9 mouse cellular contexts compared by ENCODE assay signal in the genomic region with DNA sequence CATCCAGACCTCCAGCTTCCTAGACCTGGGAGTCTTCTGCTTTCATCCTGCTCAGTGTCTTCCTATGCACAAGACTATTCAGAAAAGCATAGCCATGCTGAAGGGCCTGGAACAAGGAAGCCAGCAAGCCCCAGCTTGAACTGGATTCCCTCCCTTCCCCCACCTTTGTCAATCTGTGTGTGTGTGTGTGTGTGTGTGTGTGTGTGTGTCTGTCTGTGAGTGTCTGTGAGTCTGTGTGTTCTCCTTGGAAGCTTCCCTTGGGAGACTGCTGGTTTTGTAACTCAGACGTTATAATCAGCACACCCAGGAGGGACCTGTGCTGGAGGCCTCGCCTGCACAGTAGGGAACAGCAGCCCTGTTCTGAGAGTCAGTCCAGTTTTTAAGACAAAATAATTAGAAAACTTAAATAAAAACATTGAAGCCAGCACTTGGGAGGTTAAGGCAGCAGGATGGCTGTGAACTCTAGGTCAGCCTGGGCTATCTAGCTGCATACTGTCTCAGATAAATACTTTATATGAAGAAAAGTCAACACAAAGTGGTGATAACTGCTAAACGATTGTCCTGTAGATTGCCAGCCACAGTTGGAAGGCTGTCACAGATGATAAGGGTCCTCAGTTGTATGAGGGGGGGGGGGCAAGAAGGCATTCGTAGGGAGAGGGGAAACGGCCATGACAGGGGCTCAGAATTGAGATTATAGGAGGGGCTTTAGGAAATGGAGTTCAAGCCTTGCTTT. TPM values are rescaled to one million over a fixed set of nuclear protein-coding genes. Genes with fewer than 3 reads are reported as not detected.
DNase-seq lines count a peak whose midpoint lies in the region; ATAC-seq and TF ChIP-seq lines count a peak whose summit lies in the region.
"Had no signal": no experiment of that assay in that cellular context is flagged by ENCODE, and none has a peak within 500 bp of the region (broad histone marks: within the 10 kb centered on the region; RNA-seq: fewer than 3 reads in every experiment).

No protein-coding gene starts in this region.

- H3K27me3 ChIP-seq in ES-Bruce4 (ENCODE audit: control insufficient read depth, insufficient read depth, low read length, poor library complexity, severe bottlenecking), result no peaks in the 10 kb centered on the region
- H3K27me3 ChIP-seq in hindbrain, embryonic 10.5 days (ENCODE audit: insufficient read depth, poor library complexity, severe bottlenecking), result peaks cover 3% of the 10 kb centered on the region; the same call in 1 of the 2 replicates
- H3K27me3 ChIP-seq in liver, postnatal 0 days (ENCODE audit: insufficient read depth, low read length), result no peaks in the 10 kb centered on the region

- H3K27ac ChIP-seq in gastrocnemius, adult 2 months, result peak overlapping the region; percentile 95
- H3K27ac ChIP-seq in ES-Bruce4 (ENCODE audit: insufficient read depth, low read length), result peak overlapping the region; percentile 91
- H3K27ac ChIP-seq in hindbrain, embryonic 10.5 days, result peak overlapping the region; percentile 73
- peak overlapping the region; percentile 98 for H3K27ac ChIP-seq in liver, postnatal 0 days (ENCODE audit: low read depth)

- peak; percentile 26 for DNase-seq in gastrocnemius, adult 2 months
- no peak for DNase-seq in gastrocnemius, postnatal 4 days (ENCODE audit: low spot score in 2 of 2)
- DNase-seq in hindbrain, embryonic 10.5 days (ENCODE audit: low spot score), result no peak
- DNase-seq in liver, postnatal 0 days, result no peak
- no peak for DNase-seq in thymus, postnatal 36 days
- no peak for DNase-seq in ovary, adult 18-20 months (ENCODE audit: low spot score)
- DNase-seq: spleen, adult 18-20 months had no signal

- TF ChIP-seq EP300 in ES-Bruce4 (IDR thresholded peaks at IDR 0.05; ENCODE audit: insufficient read depth, low read depth, low read length), result peak; percentile 29; the same call in 1 of the 2 replicates
- no peak for TF ChIP-seq EP300 in liver, postnatal 0 days (IDR thresholded peaks at IDR 0.05; ENCODE audit: low read depth)

- H3K36me3 ChIP-seq in ES-Bruce4 (ENCODE audit: control insufficient read depth, insufficient read depth, low read length, poor library complexity, severe bottlenecking), result peaks cover 27% of the 10 kb centered on the region
- peaks cover 54% of the 10 kb centered on the region for H3K36me3 ChIP-seq in hindbrain, embryonic 10.5 days
- peaks cover 37% of the 10 kb centered on the region for H3K36me3 ChIP-seq in liver, postnatal 0 days (replicated peaks; ENCODE audit: insufficient read depth, low read length)

- H3K9me3 ChIP-seq in ES-Bruce4 (replicated peaks; ENCODE audit: control insufficient read depth, insufficient read depth, low read length, poor library complexity, severe bottlenecking), result no peaks in the 10 kb centered on the region
- no peaks in the 10 kb centered on the region for H3K9me3 ChIP-seq in hindbrain, embryonic 10.5 days
- no peaks in the 10 kb centered on the region for H3K9me3 ChIP-seq in liver, postnatal 0 days (ENCODE audit: low read length)

- TF ChIP-seq CTCF in gastrocnemius, adult 2 months (IDR thresholded peaks at IDR 0.05), result no peak
- no peak for TF ChIP-seq CTCF in ES-Bruce4 (IDR thresholded peaks at IDR 0.05; ENCODE audit: low read depth, low read length)
- no peak for TF ChIP-seq CTCF in liver, postnatal 0 days (IDR thresholded peaks at IDR 0.05; ENCODE audit: low read depth)

- H3K4me1 ChIP-seq in ES-Bruce4 (ENCODE audit: control insufficient read depth, insufficient read depth, low read length), result no peaks in the 10 kb centered on the region
- H3K4me1 ChIP-seq in hindbrain, embryonic 10.5 days (replicated peaks), result peaks cover 52% of the 10 kb centered on the region
- peaks cover 35% of the 10 kb centered on the region for H3K4me1 ChIP-seq in liver, postnatal 0 days (ENCODE audit: insufficient read depth)

- WGBS in hindbrain, embryonic 10.5 days, result 73% methylated on average over 5 of the region's 5 CpGs
- WGBS in liver, postnatal 0 days (ENCODE audit: insufficient replicate concordance), result 20% methylated on average over 5 of the region's 5 CpGs

- peak overlapping the region; percentile 70 for H3K4me3 ChIP-seq in gastrocnemius, adult 2 months
- H3K4me3 ChIP-seq in ES-Bruce4 (ENCODE audit: low read depth, low read length), result peak overlapping the region; percentile 74
- H3K4me3 ChIP-seq in hindbrain, embryonic 10.5 days, result peak overlapping the region; percentile 99
- H3K4me3 ChIP-seq in liver, postnatal 0 days (ENCODE audit: low read depth, low read length), result peak overlapping the region; percentile 85

- peak overlapping the region; percentile 90 for H3K4me2 ChIP-seq in liver, postnatal 0 days (ENCODE audit: low read depth, low read length)

- no peak for TF ChIP-seq POLR2A in ES-Bruce4 (IDR thresholded peaks at IDR 0.05; ENCODE audit: insufficient read depth, low read length)

- intact Hi-C loops in gastrocnemius, adult 2 months (cut with DNase I), result loop anchor here (5.0 kb wide), 1 partner anchor 49 kb away; no protein-coding TSS in a partner anchor

- peak overlapping the region; percentile 94 for H3K9ac ChIP-seq in ES-Bruce4 (ENCODE audit: low read depth, poor library complexity, severe bottlenecking)
- peak overlapping the region; percentile 44 for H3K9ac ChIP-seq in liver, postnatal 0 days (replicated peaks)

- no peak for ATAC-seq in liver, postnatal 0 days
- no peak for ATAC-seq in monocyte, adult 5-6 weeks (replicated peaks; ENCODE audit: insufficient number of reproducible peaks, low FRiP score, low TSS enrichment, poor library complexity, severe bottlenecking)

RNA-seq across cellular contexts. Expression of a gene that starts 2.3 kb away (rescaled TPM):
- 10 to 100 TPM; 38.7 to 50.9 TPM for total RNA-seq in gastrocnemius, adult 2 months (2021)
- total RNA-seq in gastrocnemius, postnatal 4 days (2021), result 10 to 100 TPM; 44.6 to 45.1 TPM
- polyA plus RNA-seq in ES-Bruce4 (2011; ENCODE audit: insufficient read depth, insufficient read length, low read depth, missing spikeins), result 443 and 531 TPM in 2 replicates
- polyA plus RNA-seq in hindbrain, embryonic 10.5 days (2016; fragmentation: Nextera tagmentation; extraction: Ambion mirVana), result 45.8 and 84.5 TPM in 2 replicates
- polyA plus RNA-seq in liver, postnatal 0 days (2015; fragmentation: Nextera tagmentation; extraction: Ambion mirVana), result 29.2 and 29.8 TPM in 2 replicates
- 55.7 to 125 TPM (median 100.0 TPM) in 3 replicates for total RNA-seq in monocyte, adult 5-6 weeks (2017)

RNA-seq across cellular contexts. Expression of a gene that starts 23.3 kb away (rescaled TPM):
- total RNA-seq in gastrocnemius, adult 2 months (2021), result 10 to 100 TPM; 24.3 to 32.0 TPM
- 10 to 100 TPM; 32.8 to 37.3 TPM for total RNA-seq in gastrocnemius, postnatal 4 days (2021)
- polyA plus RNA-seq in ES-Bruce4 (2011; ENCODE audit: insufficient read depth, insufficient read length, low read depth, missing spikeins), result 23.1 and 31.8 TPM in 2 replicates
- polyA plus RNA-seq in hindbrain, embryonic 10.5 days (2016; fragmentation: Nextera tagmentation; extraction: Ambion mirVana), result 9.5 and 16.9 TPM in 2 replicates
- 1.5 and 2.2 TPM in 2 replicates for polyA plus RNA-seq in liver, postnatal 0 days (2015; fragmentation: Nextera tagmentation; extraction: Ambion mirVana)
- 8.3 to 42.3 TPM (median 19.1 TPM) in 3 replicates for total RNA-seq in monocyte, adult 5-6 weeks (2017)

RNA-seq across cellular contexts. Expression of a gene that starts 29.9 kb away (rescaled TPM):
- under 1 TPM in 1 of 2 experiments, not detected in 1; 0.06 TPM for total RNA-seq in gastrocnemius, adult 2 months (2021)
- total RNA-seq in gastrocnemius, postnatal 4 days (2021), result under 1 TPM; 0.02 to 0.10 TPM
- polyA plus RNA-seq in ES-Bruce4 (2011; ENCODE audit: insufficient read depth, insufficient read length, low read depth, missing spikeins), result 0.58 and 1.3 TPM in 2 replicates
- polyA plus RNA-seq in hindbrain, embryonic 10.5 days (2016; fragmentation: Nextera tagmentation; extraction: Ambion mirVana), result 0.16 and 0.20 TPM in 2 replicates
- polyA plus RNA-seq in liver, postnatal 0 days (2015; fragmentation: Nextera tagmentation; extraction: Ambion mirVana), result 0.06 TPM in 1 of 2 replicates, not detected in the other
- total RNA-seq in monocyte, adult 5-6 weeks (2017), result 0.85 to 0.95 TPM in 2 of 3 replicates, not detected in the other

RNA-seq across cellular contexts. Expression of a gene that starts 57.8 kb away (rescaled TPM):
- 10 to 100 TPM; 14.2 to 15.1 TPM for total RNA-seq in gastrocnemius, adult 2 months (2021)
- total RNA-seq in gastrocnemius, postnatal 4 days (2021), result 10 to 100 TPM; 43.3 to 49.6 TPM
- 116 and 120 TPM in 2 replicates for polyA plus RNA-seq in ES-Bruce4 (2011; ENCODE audit: insufficient read depth, insufficient read length, low read depth, missing spikeins)
- polyA plus RNA-seq in hindbrain, embryonic 10.5 days (2016; fragmentation: Nextera tagmentation; extraction: Ambion mirVana), result 210 and 236 TPM in 2 replicates
- 64.4 and 67.4 TPM in 2 replicates for polyA plus RNA-seq in liver, postnatal 0 days (2015; fragmentation: Nextera tagmentation; extraction: Ambion mirVana)
- total RNA-seq in monocyte, adult 5-6 weeks (2017), result 18.0 to 45.7 TPM (median 45.0 TPM) in 3 replicates
